Mouse (Mus musculus) layer of hippocampus, postnatal 10 days (tissue): Measurements from ENCODE around the gene Mecom. TPM values are rescaled to one million over a fixed set of nuclear protein-coding genes. Genes with fewer than 3 reads are reported as not detected.

Experiments used
- DNase-seq, 2 experiments: peaks; one replicate each; pipeline ENCODE4 v3.0.0; 2021; ENCODE audit warnings: low spot score in 2 of 2
- total RNA-seq, 2 experiments: library from RNA; stranded (reverse); gene quantifications; 2 replicates each; pipeline ENCODE4 v1.2.3; 2021

Mecom gene
- total RNA-seq, 2 experiments from 2014 or later = 6.5 to 6.8 TPM

- no peak for DNase-seq
Observed at GRCm38 (mm10) chr3:30160961-30161670, 386.7 kb downstream of the Mecom start.

DNA sequence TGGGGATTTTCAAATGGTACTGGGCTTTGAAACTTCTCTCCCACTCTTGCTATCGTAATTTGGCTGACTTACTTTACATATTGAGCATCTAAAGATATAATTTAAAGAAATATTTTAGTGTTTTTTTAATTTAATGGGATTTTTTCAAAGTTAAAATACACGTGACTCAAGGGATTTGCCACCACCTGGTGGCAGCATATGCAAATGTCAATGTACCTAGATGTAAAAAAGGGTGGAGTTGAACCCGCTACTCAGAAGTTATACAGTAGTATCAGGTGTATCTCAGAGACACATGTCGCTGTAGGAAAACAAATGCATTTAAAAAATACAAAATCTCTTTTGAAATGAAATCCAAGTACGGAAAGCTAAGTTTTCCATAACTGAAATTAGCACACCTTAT, 387.5 kb downstream of the Mecom start:
- DNase-seq = no peak

DNA sequence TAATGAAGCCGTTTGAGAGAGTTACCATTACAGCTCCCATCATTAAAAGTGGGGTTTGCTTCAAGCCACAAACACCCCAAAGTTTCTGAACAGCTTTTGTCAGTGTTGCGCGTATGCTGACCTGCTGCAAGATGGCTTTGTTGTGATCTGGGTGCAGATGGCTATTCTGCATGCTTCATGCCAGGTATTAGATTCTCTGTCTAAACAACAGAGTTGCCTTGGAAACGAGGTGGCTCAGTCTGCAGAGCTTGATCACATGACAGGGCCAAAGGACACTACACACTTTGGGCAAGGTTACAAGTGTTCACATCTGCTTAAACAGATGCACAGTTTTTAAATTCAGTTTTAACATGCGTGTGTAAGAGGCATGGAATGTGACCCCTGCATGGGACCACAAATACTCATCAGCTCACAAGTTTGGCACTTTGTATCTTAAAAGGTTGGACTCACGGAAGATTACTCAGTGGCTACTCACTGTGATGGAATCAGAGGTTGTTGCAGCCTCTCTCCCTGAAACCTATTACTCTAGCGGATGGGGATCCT, 390.6 kb downstream of the Mecom start:
- no peak for DNase-seq

DNA sequence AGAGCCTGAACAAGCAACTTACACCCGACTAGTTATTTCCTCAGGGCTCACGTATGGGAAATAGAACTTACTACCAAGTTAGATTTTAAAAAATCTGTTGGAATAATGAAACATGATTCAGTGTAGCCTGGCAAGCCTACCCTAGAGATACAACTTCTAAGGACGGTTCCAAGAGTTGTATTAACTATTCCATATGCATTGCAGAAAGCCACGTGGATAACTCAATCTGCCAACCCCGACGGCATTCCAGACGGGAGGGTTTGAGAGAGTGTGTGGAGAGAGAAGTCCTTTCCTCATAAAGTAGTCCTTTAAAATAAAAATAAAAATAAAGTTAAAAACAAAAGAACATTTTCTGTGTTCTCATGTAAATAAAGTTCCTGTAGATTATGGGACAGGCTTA, 393.4 kb downstream of the Mecom start:
- no peak for DNase-seq

GRCm38 (mm10) chr3:30153923-30154331, 393.9 kb downstream of the Mecom start:
- DNase-seq = no peak

DNA sequence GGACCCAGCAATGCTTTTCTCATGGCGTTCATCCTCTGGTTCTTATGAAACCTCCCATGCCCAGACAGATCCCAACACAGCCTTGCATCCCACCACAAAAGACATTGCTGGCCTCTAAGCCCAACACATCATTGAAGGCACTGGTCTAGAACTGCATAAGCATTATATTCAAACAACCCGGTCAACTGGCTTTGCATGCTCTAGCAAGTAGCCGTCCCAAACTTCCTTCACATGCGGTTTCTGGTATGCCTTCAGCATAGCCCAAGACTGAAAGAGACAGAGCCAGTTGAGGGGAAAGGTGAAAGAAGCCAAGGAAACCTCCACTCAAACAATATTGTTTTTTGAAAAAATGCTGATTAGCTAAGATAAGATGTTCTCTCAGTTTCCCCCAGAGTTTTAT, 397.7 kb downstream of the Mecom start:
- DNase-seq = no peak

- no peak for DNase-seq
Observed at GRCm38 (mm10) chr3:30148378-30149079, 399.3 kb downstream of the Mecom start.

GRCm38 (mm10) chr3:30145051-30145450, 402.8 kb downstream of the Mecom start:
- DNase-seq = no peak

- DNase-seq = no peak
Observed at GRCm38 (mm10) chr3:30143961-30144411, 403.8 kb downstream of the Mecom start.

DNA sequence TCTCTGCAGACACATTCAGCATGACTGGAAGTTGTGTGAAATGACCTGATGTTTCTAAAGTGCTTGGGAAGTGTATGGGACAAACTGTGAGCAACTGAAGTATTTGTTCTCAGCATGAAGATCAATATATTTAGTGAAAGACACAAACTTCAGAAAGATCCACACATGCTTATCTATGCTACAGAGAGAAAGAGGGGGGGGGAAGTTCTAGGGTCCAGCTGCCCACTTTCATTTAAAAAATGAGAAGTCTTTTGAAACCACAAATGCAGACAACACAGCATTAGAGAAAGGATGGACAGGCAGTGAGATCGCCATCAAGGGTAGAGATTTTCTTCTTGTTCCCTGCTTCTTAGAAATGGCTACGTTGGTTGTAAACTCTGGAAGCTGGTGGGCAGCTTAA, 404.4 kb downstream of the Mecom start:
- DNase-seq = no peak

GRCm38 (mm10) chr3:30140349-30140748, 407.5 kb downstream of the Mecom start:
- DNase-seq = no peak

GRCm38 (mm10) chr3:30139678-30140077, 408.1 kb downstream of the Mecom start:
- no peak for DNase-seq

- no peak for DNase-seq
Observed at GRCm38 (mm10) chr3:30138588-30138987, 409.2 kb downstream of the Mecom start.

GRCm38 (mm10) chr3:30135857-30136256, 412.0 kb downstream of the Mecom start:
- DNase-seq = no peak

GRCm38 (mm10) chr3:30135119-30135518, 412.7 kb downstream of the Mecom start:
- DNase-seq = no peak

DNA sequence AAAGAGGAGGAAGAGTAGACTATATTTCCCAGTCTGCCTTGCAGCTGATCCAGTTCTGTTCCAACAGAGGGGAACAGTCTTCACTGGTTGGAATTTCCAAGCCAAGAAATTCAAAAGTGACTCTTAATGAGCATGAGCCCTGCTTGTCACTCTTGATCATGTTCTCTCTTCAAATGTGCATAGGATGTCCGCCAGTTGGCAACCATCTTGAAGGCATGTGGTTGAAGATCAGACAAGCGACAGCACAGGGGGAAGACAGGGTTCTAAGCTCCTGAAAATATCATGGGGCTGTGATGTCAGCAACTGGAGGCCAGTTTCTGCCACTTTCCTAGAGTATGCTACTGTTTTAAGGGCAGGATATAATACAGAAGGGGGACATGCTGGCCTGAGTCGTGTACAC, 414.8 kb downstream of the Mecom start:
- DNase-seq = no peak

DNA sequence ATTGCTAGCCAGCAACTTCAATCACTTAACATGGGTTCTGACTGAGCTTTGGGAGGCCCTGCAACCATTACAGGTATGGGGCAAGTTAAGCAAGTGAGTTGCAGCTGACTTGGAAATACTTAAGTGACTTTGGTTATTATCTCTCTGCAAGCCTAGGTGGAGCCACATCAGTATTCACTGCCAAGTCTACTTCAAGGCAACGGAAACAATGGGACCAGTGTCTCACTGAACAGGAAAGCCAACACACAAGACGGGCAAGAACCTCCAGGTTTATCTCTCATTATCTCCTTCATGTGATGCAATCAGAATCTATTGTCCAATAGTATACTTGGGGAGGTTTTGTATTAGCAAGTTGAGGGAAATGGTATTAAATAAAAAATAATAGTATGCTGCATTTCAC, 415.4 kb downstream of the Mecom start:
- no peak for DNase-seq

DNA sequence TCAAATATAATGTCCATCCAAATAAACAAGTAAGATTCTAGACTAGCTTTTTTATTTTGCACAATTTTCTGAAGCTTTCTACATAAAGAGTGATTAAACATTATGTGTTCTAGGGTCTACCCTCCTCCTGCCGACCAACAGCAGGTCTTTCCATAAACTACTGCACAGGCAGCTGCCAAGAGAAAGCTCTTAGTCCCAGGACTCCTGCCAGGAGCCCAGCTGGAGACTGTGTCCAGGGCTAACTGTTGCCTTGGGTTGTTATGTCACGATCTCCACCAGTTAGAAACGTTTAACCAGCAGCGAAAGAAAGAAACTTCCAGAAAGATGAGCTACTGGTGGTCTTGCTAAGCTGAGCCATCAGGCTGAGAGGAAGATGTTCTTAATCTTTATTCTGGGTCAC, 417.3 kb downstream of the Mecom start:
- no peak for DNase-seq

- no peak for DNase-seq
Observed at GRCm38 (mm10) chr3:30122618-30123017, 425.2 kb downstream of the Mecom start.

GRCm38 (mm10) chr3:30120790-30121512, 426.9 kb downstream of the Mecom start:
- no peak for DNase-seq

DNA sequence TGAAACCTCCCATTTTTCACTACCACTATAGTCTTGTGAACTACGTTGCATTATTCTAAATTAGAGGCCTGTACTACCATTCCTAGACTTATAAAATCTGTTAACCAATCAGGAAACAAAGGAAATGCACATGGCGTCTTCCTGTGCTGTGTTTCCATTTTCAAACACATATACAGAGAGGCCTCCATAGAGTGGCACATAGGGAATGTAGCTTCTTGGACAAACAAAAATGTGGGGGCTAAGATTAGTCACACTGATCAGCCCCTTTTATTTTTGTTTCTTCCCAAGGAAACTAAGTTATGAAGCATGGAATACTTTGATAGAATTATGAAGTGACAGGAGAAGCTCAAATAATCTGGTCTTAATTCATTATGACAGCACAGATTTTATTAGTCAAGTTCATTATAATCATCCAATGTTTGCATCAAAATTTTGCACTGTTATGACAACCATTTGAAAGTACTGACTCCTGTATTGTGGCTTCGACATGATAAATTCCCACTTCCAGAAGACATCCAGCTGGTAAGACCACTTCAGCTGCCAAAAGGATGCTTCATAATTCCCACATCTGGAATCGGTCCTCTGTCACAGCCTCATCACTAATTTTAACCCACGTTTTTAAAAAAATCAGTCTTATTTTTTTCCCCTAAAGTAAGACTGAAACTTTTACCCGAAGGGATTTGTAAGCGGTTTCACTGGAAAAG, 429.1 kb downstream of the Mecom start:
- DNase-seq = no peak
